Mouse (Mus musculus) G1E (cell line): ENCODE data around the gene Tppp3. TPM values are rescaled to one million over a fixed set of nuclear protein-coding genes. Genes with fewer than 3 reads are reported as not detected.

ENCODE experiments used
- ATAC-seq: 2 replicates; pipeline ENCODE4 v1.8.0; 2016; ENCODE audit warnings: mild to moderate bottlenecking; ENCODE audit not compliant: insufficient number of reproducible peaks, poor library complexity, low FRiP score, severe bottlenecking; ENCODE audit errors: extremely low read depth
- DNase-seq: peaks from one replicate; pipeline ENCODE4 v3.0.0; 2012; ENCODE audit warnings: low spot score
- H3K27me3 ChIP-seq: 2 replicates; pipeline ENCODE4 v1.6.1; 2012; ENCODE audit warnings: mild to moderate bottlenecking, low read length, inconsistent platforms; ENCODE audit not compliant: insufficient read depth
- H3K36me3 ChIP-seq: replicated peaks from 2 replicates; pipeline ENCODE3; 2012; ENCODE audit warnings: mild to moderate bottlenecking, inconsistent platforms
- H3K4me1 ChIP-seq: 2 replicates; pipeline ENCODE4 v1.6.1; 2012; ENCODE audit warnings: low read depth, low read length, inconsistent platforms, mixed read lengths; ENCODE audit not compliant: insufficient read depth
- H3K4me3 ChIP-seq: 2 replicates; pipeline ENCODE4 v1.5.1; 2012; ENCODE audit warnings: low read depth, mild to moderate bottlenecking, inconsistent platforms, low read length, moderate library complexity, mixed read lengths
- H3K9me3 ChIP-seq: replicated peaks from 2 replicates; pipeline ENCODE4 v1.6.1; 2012; ENCODE audit warnings: inconsistent platforms
- CTCF ChIP-seq: IDR thresholded peaks from 2 replicates; pipeline ENCODE4 v1.5.1; 2012; ENCODE audit warnings: low read depth, low read length, inconsistent platforms, mixed read lengths
- GATA1 ChIP-seq: IDR thresholded peaks from 2 replicates; pipeline ENCODE4 v1.6.1; 2012; ENCODE audit warnings: borderline replicate concordance, low read length, inconsistent platforms, mixed read lengths
- GATA2 ChIP-seq: IDR thresholded peaks from 2 replicates; pipeline ENCODE4 v1.6.1; 2012; ENCODE audit warnings: low read depth, low read length, inconsistent platforms, borderline replicate concordance
- POLR2AphosphoS5 ChIP-seq: IDR thresholded peaks from 2 replicates; pipeline ENCODE4 v1.6.1; 2012; ENCODE audit warnings: low read depth, low read length, inconsistent platforms; ENCODE audit not compliant: insufficient replicate concordance
- TAL1 ChIP-seq: conservative IDR thresholded peaks from 2 replicates; pipeline ENCODE4 v1.6.1; 2012; ENCODE audit warnings: low read depth, low read length, inconsistent platforms, mixed read lengths
- polyA plus RNA-seq: library from polyadenylated mRNA; stranded (reverse); fragments of >175 nt; gene quantifications from 2 replicates; pipeline ENCODE4 v1.2.3, GENCODE M21; 2012
- total RNA-seq, 2 experiments: library from RNA; stranded (forward) in 1 of 2; stranded (reverse) in 1 of 2; fragments of 200-1000 nt in 1 of 2; fragments of >200 nt in 1 of 2; fragmentation: Nextera tagmentation in 1 of 2; gene quantifications; 2 replicates each; pipeline ENCODE4 v1.2.3; 2014 to 2017

Tppp3 gene
- total and polyA plus RNA-seq, 3 experiments, result not detected

- peaks cover 22% of the 10 kb centered on the region for H3K27me3 ChIP-seq
Measured at GRCm38 (mm10) chr8:105461085-105461803, 10.1 kb downstream of the Tppp3 start.

GRCm38 (mm10) chr8:105455218-105455617, 16.1 kb downstream of the Tppp3 start:
- DNase-seq, result no peak
- Histone ChIP-seq H3K9me3 (no peaks in the 10 kb centered on the region), H3K27me3 (peaks cover 13% of the 10 kb centered on the region; the same call in 1 of the 2 replicates), H3K36me3 (no peaks in the 10 kb centered on the region), H3K4me1 (no peaks in the 10 kb centered on the region), H3K4me3 (no peak overlapping the region)
- TF ChIP-seq POLR2AphosphoS5 (no peak), GATA1 (no peak), TAL1 (no peak), GATA2 (no peak), CTCF (no peak)
- no peak for ATAC-seq

More at GRCm38 (mm10) chr8:105461085-105461803, 10.1 kb downstream of the Tppp3 start:
- DNase-seq (no peak), ATAC-seq (no peak)
- no peak for TF ChIP-seq POLR2AphosphoS5
- TF ChIP-seq CTCF, result no peak
- TF ChIP-seq GATA1, result no peak
- no peak for TF ChIP-seq GATA2
- TF ChIP-seq TAL1, result no peak
- Histone ChIP-seq H3K4me3 (no peak overlapping the region), H3K4me1 (no peaks in the 10 kb centered on the region), H3K36me3 (no peaks in the 10 kb centered on the region), H3K9me3 (no peaks in the 10 kb centered on the region)

- no peak for ATAC-seq
- no peaks in the 10 kb centered on the region for H3K36me3 ChIP-seq
- H3K9me3 ChIP-seq, result no peaks in the 10 kb centered on the region
Measured at GRCm38 (mm10) chr8:105454088-105454487, 17.2 kb downstream of the Tppp3 start.

GRCm38 (mm10) chr8:105453296-105453695, 18.0 kb downstream of the Tppp3 start:
- no peak overlapping the region for H3K4me3 ChIP-seq
- TF ChIP-seq GATA2 (no peak), POLR2AphosphoS5 (no peak), GATA1 (no peak), TAL1 (no peak), CTCF (no peak)
- H3K27me3 ChIP-seq, result peaks cover 11% of the 10 kb centered on the region; the same call in 1 of the 2 replicates
- no peaks in the 10 kb centered on the region for H3K36me3 ChIP-seq
- DNase-seq (no peak), ATAC-seq (no peak)
- no peaks in the 10 kb centered on the region for H3K9me3 ChIP-seq
- no peaks in the 10 kb centered on the region for H3K4me1 ChIP-seq

More at GRCm38 (mm10) chr8:105454088-105454487, 17.2 kb downstream of the Tppp3 start:
- Histone ChIP-seq H3K4me1 (no peaks in the 10 kb centered on the region), H3K4me3 (no peak overlapping the region), H3K27me3 (peaks cover 9% of the 10 kb centered on the region; the same call in 1 of the 2 replicates)
- TF ChIP-seq GATA2 (no peak), GATA1 (no peak), CTCF (no peak), POLR2AphosphoS5 (no peak), TAL1 (no peak)
- DNase-seq, result no peak

- DNase-seq, result no peak
- H3K9me3 ChIP-seq, result no peaks in the 10 kb centered on the region
- no peak overlapping the region for H3K4me3 ChIP-seq
- no peaks in the 10 kb centered on the region for H3K4me1 ChIP-seq
- ATAC-seq, result no peak
- TF ChIP-seq POLR2AphosphoS5 (no peak), GATA1 (no peak), TAL1 (no peak), GATA2 (no peak), CTCF (no peak)
- no peaks in the 10 kb centered on the region for H3K36me3 ChIP-seq
- peaks cover 13% of the 10 kb centered on the region; the same call in 1 of the 2 replicates for H3K27me3 ChIP-seq
Measured at GRCm38 (mm10) chr8:105451903-105452603, 19.3 kb downstream of the Tppp3 start.

GRCm38 (mm10) chr8:105450977-105451376, 20.3 kb downstream of the Tppp3 start:
- no peak for TF ChIP-seq CTCF
- TF ChIP-seq TAL1, result no peak
- TF ChIP-seq POLR2AphosphoS5, result no peak
- no peak for TF ChIP-seq GATA2
- no peak for TF ChIP-seq GATA1
- no peaks in the 10 kb centered on the region for H3K9me3 ChIP-seq
- H3K36me3 ChIP-seq, result no peaks in the 10 kb centered on the region
- no peak for DNase-seq
- H3K27me3 ChIP-seq, result peaks cover 13% of the 10 kb centered on the region; the same call in 1 of the 2 replicates
- no peak overlapping the region for H3K4me3 ChIP-seq
- ATAC-seq, result no peak
- H3K4me1 ChIP-seq, result no peaks in the 10 kb centered on the region
